23 mouse cellular contexts compared by ENCODE assay signal in genomic region chr14:56162109-56162508, GRCm38 (mm10). TPM values are rescaled to one million over a fixed set of nuclear protein-coding genes. Genes with fewer than 3 reads are reported as not detected.
DNase-seq lines count a peak whose midpoint lies in the region; TF ChIP-seq lines count a peak whose summit lies in the region.
"Had no signal": no experiment of that assay in that cellular context is flagged by ENCODE, and none has a peak within 500 bp of the region (broad histone marks: within the 10 kb centered on the region; RNA-seq: fewer than 3 reads in every experiment).

No protein-coding gene starts in this region.

- TF ChIP-seq CTCF in brain, embryonic 14.5 days (IDR thresholded peaks at IDR 0.05; ENCODE audit: borderline replicate concordance, extremely low read depth, insufficient read depth, insufficient read length): no peak

- DNase-seq in brain, embryonic 14.5 days (ENCODE audit: low read depth): peak; percentile 1
- peak; percentile 77 for DNase-seq in cerebellum, adult 11-12 months
- DNase-seq in cerebellum, adult 9-10 months: peak; percentile 85
- DNase-seq in cerebellum, postnatal 25 days: peak; percentile 15 to 23
- no peak for DNase-seq in ovary, adult 18-20 months (ENCODE audit: low spot score)
- no peak for DNase-seq in ovary, postnatal 10 days (ENCODE audit: low spot score)
- DNase-seq in Muller cell, postnatal 12 days (ENCODE audit: inconsistent ontology term): no peak
- DNase-seq: adrenal gland, postnatal 10 days; embryo, embryonic 11 days; gastrocnemius, postnatal 36 days; heart, adult 11 months; heart, postnatal 14 days; kidney, adult 2 months had no signal

- no peak for TF ChIP-seq POLR2A in brain, embryonic 14.5 days (IDR thresholded peaks at IDR 0.05; ENCODE audit: borderline replicate concordance, extremely low read depth, insufficient read depth, insufficient read length, poor library complexity, severe bottlenecking)

RNA-seq across cellular contexts. Expression of gene Gzmg, which starts 2.7 kb away (rescaled TPM):
- polyA plus RNA-seq in brain, embryonic 14.5 days (2012; rRNA removed): 0.15 TPM in 1 of 2 replicates, not detected in the other
- polyA plus RNA-seq: embryonic facial prominence, embryonic 11.5 days; embryonic facial prominence, embryonic 15.5 days; erythroblast, embryonic 14.5 days; forebrain, embryonic 10.5 days; forebrain, embryonic 14.5 days; heart, embryonic 15.5 days; hindbrain, embryonic 13.5 days; intestine, embryonic 16.5 days; kidney, adult 2 months; kidney, embryonic 15.5 days had no signal

RNA-seq across cellular contexts. Expression of gene Gzmn, which starts 12.3 kb away (rescaled TPM):
- polyA plus RNA-seq in brain, embryonic 14.5 days (2012; rRNA removed): not detected in 2 replicates
- polyA plus RNA-seq: embryonic facial prominence, embryonic 11.5 days; embryonic facial prominence, embryonic 15.5 days; erythroblast, embryonic 14.5 days; forebrain, embryonic 10.5 days; forebrain, embryonic 14.5 days; heart, embryonic 10.5 days; heart, embryonic 15.5 days; hindbrain, embryonic 13.5 days; intestine, embryonic 16.5 days; kidney, adult 2 months; kidney, embryonic 15.5 days had no signal

RNA-seq across cellular contexts. Expression of gene Gzmd, which starts 29.7 kb away (rescaled TPM):
- polyA plus RNA-seq in brain, embryonic 14.5 days (2012; rRNA removed): not detected in 2 replicates
- polyA plus RNA-seq: embryonic facial prominence, embryonic 11.5 days; embryonic facial prominence, embryonic 15.5 days; erythroblast, embryonic 14.5 days; forebrain, embryonic 10.5 days; forebrain, embryonic 14.5 days; heart, embryonic 15.5 days; hindbrain, embryonic 13.5 days; intestine, embryonic 16.5 days; kidney, adult 2 months; kidney, embryonic 15.5 days had no signal

RNA-seq across cellular contexts. Expression of gene Gzme, which starts 41.7 kb away (rescaled TPM):
- 0.10 TPM in 1 of 2 replicates, not detected in the other for polyA plus RNA-seq in brain, embryonic 14.5 days (2012; rRNA removed)
- polyA plus RNA-seq: embryonic facial prominence, embryonic 11.5 days; embryonic facial prominence, embryonic 15.5 days; erythroblast, embryonic 14.5 days; forebrain, embryonic 10.5 days; forebrain, embryonic 14.5 days; heart, embryonic 10.5 days; heart, embryonic 15.5 days; hindbrain, embryonic 13.5 days; intestine, embryonic 16.5 days; kidney, adult 2 months; kidney, embryonic 15.5 days had no signal

RNA-seq across cellular contexts. Expression of gene Gzmf, which starts 49.1 kb away (rescaled TPM):
- not detected in 2 replicates for polyA plus RNA-seq in brain, embryonic 14.5 days (2012; rRNA removed)
- polyA plus RNA-seq: embryonic facial prominence, embryonic 11.5 days; embryonic facial prominence, embryonic 15.5 days; erythroblast, embryonic 14.5 days; forebrain, embryonic 10.5 days; forebrain, embryonic 14.5 days; heart, embryonic 15.5 days; hindbrain, embryonic 13.5 days; intestine, embryonic 16.5 days; kidney, adult 2 months; kidney, embryonic 15.5 days had no signal

Comparison
In these comparisons a context has a peak if more than half of its experiments do, and no peak if none do; other contexts are left out.
1. DNase-seq: peak in brain, embryonic 14.5 days (single experiment), cerebellum, adult 11-12 months (single experiment), cerebellum, adult 9-10 months (single experiment) and cerebellum, postnatal 25 days (2 of 2); none in ovary, adult 18-20 months (single experiment), ovary, postnatal 10 days (single experiment) and Muller cell, postnatal 12 days (single experiment).